Mouse (Mus musculus): Measurements from ENCODE around the gene Tmcc2. TPM values are rescaled to one million over a fixed set of nuclear protein-coding genes. Genes with fewer than 3 reads are reported as not detected.

Gene Tmcc2
- 13.7 and 203 TPM in 2 replicates for polyA plus RNA-seq (2012; ENCODE audit: low replicate concordance)

DNA sequence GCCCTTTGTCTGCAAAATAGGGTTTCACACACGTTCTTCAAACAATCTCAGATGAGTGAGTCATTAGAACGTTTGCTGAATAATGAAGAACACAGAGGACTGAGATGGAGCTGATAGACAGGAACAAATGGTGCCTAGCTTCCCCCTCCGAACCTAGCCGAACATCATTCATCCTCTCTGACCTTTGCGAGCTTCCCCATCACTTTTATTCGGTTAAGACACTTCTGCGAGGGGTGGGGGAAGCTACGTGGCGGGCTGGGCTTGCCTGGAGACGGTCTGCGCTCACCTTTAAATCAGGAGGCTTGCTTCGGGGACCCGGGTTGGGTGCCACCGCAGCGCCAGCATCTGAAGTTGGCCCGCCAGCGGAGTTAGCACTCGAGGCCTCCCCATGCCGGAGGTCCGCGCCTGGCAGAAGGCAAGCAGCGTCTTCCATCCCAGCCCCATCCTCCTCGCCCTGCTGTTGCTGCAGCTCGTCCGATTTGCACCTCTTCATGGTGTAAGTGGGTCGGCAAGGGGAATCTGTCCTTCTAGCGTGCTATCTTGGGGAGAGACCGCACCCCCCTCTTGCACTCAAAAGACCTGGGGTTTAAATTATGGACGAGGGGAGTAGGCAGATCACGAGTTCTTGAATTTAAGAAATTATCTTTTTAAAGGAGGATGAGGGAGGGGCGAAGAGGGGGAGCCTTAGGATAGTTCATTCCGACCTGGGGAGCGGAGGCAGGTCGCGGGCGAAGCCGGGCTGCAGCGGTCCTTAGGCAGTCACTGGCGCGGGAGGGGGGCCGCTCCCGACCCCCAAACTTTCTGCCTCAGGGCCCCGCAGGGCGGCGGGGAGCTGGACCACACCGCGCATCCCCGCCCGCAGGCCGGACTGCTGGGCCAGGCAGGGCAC is at the start of gene Tmcc2:
Tmcc2 (minus strand) TSS at position 591 of the 889 bp plus-strand sequence.

DNA sequence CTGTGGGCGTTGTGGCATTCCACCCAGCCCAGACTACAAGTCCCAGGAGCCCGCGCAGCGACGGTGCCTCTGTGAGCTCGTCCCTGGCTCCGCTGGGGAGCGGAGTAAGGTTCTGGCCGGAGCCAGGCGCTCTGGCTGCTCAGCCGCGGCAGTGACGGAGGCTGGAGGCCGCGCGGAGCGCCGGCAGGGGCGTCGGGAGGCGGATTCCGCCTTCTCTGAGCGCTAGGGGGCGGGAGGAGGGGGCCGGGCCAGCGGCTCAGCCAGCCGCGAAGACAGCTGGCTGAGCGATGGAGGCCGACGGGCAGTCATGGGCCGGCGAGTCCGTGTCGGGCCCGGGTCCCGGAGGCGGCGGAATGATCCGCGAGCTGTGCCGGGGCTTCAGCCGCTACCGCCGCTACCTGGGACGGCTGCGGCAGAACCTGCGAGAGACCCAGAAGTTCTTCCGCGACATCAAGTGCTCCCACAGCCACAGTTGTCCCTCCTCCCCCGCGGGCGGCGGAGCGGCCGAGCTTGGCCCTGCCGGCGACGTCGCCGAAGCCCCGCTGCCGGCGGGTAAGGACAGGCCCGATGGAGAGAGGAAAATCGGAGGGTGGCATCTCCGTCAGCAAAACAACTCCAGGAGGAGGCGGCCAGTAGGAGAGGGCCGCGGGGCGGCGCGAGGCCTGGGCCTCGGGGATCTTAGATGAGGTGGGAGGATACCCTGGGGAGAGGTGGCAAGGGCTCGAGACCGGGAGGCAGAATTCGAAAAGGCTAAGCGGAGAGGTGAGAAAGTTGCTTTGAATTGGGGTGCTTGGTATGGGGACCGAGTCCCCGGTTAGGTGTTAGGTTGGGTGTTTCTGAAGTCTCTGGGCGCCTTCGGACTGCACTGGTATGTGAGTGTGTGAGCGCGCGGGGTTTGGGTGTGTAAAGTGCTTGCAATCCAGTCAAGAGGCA is 26.5 kb upstream of the Tmcc2 start, which contains the start of gene Dstyk:
Dstyk (plus strand) TSS at position 237 of the 933 bp plus-strand sequence.

DNA sequence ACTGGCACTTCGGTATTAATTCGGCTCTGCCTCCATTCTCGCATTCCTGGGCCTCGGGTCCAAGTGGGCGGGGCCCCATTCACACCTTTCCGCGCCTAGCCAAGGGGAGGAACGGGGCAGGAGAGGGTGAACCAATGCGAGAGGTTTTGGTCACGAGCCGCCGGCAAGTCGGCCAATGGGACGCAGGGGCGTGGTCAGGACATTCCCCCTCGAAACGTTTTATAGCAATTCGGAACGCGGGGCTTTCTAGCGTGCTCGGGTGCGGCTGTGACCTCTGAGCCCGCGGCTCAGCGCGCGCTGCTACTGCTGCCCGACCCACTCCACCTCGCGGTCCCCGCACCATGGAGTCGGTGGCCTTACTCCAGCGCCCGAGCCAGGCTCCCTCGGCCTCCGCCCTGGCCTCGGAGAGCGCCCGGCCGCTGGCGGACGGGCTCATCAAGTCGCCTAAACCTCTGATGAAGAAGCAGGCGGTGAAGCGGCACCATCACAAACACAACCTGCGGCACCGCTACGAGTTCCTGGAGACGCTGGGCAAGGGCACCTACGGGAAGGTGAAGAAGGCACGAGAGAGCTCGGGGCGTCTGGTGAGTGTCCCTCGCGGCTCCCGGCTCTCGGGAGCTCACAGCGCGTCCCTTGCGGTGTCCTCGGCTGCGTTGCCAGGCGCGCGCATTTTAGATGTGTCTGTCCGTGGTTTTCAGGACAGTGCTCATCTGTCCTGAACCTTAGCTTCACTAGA is 75.0 kb downstream of the Tmcc2 start, which contains the start of gene Nuak2:
Nuak2 (plus strand) TSS at position 238 of the 736 bp plus-strand sequence.

Other genes with a start within 250 kb of the Tmcc2 start
- gene Lemd1, start 199.8 kb downstream of the Tmcc2 start, polyA plus RNA-seq (2012; ENCODE audit: low replicate concordance), result not detected in 2 replicates
- not detected in 2 replicates for gene AC124108.1, start 199.8 kb downstream of the Tmcc2 start, polyA plus RNA-seq (2012; ENCODE audit: low replicate concordance)
- gene Gm10188, start 161.5 kb downstream of the Tmcc2 start, polyA plus RNA-seq (2012; ENCODE audit: low replicate concordance), result not detected in 2 replicates
- 0.02 and 0.04 TPM in 2 replicates for gene Klhdc8a, start 92.7 kb downstream of the Tmcc2 start, polyA plus RNA-seq (2012; ENCODE audit: low replicate concordance)
- gene Nuak2, start 75.2 kb downstream of the Tmcc2 start, polyA plus RNA-seq (2012; ENCODE audit: low replicate concordance), result 27.4 and 44.8 TPM in 2 replicates
- gene Dstyk, start 26.3 kb upstream of the Tmcc2 start, polyA plus RNA-seq (2012; ENCODE audit: low replicate concordance), result 2.6 and 8.1 TPM in 2 replicates
- gene Rbbp5, start 86.1 kb upstream of the Tmcc2 start, polyA plus RNA-seq (2012; ENCODE audit: low replicate concordance), result 5.0 and 6.4 TPM in 2 replicates
- gene Tmem81, start 114.9 kb upstream of the Tmcc2 start, polyA plus RNA-seq (2012; ENCODE audit: low replicate concordance), result 0.77 and 1.3 TPM in 2 replicates
- gene Cntn2, start 152.0 kb upstream of the Tmcc2 start, polyA plus RNA-seq (2012; ENCODE audit: low replicate concordance), result 0.10 TPM in 1 of 2 replicates, not detected in the other